Mouse (Mus musculus) G1E (cell line): Measurements from ENCODE around the gene Fgfr2.

Source experiments
- CTCF ChIP-seq: IDR thresholded peaks from 2 replicates; pipeline ENCODE4 v1.5.1; 2012; ENCODE audit warnings: low read depth, low read length, inconsistent platforms, mixed read lengths
- GATA1 ChIP-seq: IDR thresholded peaks from 2 replicates; pipeline ENCODE4 v1.6.1; 2012; ENCODE audit warnings: borderline replicate concordance, low read length, inconsistent platforms, mixed read lengths
- GATA2 ChIP-seq: IDR thresholded peaks from 2 replicates; pipeline ENCODE4 v1.6.1; 2012; ENCODE audit warnings: low read depth, low read length, inconsistent platforms, borderline replicate concordance
- POLR2AphosphoS5 ChIP-seq: IDR thresholded peaks from 2 replicates; pipeline ENCODE4 v1.6.1; 2012; ENCODE audit warnings: low read depth, low read length, inconsistent platforms; ENCODE audit not compliant: insufficient replicate concordance
- TAL1 ChIP-seq: conservative IDR thresholded peaks from 2 replicates; pipeline ENCODE4 v1.6.1; 2012; ENCODE audit warnings: low read depth, low read length, inconsistent platforms, mixed read lengths

DNA sequence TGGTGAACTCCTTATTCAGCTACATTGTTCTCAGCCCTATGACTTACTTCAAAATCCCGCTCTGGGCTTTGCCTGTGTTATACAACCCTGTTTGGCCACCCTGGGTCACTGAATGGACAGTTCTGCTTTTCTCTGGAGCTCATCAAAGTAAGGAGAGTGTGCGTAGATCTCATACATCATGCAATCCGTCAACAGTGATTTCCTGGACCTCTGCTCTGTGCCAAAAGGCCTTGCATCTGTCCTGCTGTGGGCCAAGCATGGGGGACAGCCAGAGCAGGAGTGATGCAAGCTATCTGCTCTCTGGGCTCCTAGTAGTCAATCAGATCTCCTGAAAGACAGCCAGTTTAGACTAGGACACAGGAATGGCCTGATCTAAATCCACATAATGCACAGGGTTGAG is 2137.4 kb downstream of the Fgfr2 start:
- TF ChIP-seq CTCF (no peak), GATA1 (no peak), TAL1 (no peak), POLR2AphosphoS5 (no peak), GATA2 (no peak)
